Mouse (Mus musculus): Measurements from ENCODE around the gene Plin4.
A peak's percentile ranks its signal among the peaks of the same experiment; 100 is the strongest.
"Not testable (repeated sequence)": the region's sequence is repeated elsewhere in the genome, so short reads cannot be mapped to it uniquely, and the experiment has no call there.

The Plin4 gene

GRCm38 (mm10) chr17:56125276-56125630 is 15.7 kb upstream of the Plin4 start:
- no peak for DNase-seq

DNA sequence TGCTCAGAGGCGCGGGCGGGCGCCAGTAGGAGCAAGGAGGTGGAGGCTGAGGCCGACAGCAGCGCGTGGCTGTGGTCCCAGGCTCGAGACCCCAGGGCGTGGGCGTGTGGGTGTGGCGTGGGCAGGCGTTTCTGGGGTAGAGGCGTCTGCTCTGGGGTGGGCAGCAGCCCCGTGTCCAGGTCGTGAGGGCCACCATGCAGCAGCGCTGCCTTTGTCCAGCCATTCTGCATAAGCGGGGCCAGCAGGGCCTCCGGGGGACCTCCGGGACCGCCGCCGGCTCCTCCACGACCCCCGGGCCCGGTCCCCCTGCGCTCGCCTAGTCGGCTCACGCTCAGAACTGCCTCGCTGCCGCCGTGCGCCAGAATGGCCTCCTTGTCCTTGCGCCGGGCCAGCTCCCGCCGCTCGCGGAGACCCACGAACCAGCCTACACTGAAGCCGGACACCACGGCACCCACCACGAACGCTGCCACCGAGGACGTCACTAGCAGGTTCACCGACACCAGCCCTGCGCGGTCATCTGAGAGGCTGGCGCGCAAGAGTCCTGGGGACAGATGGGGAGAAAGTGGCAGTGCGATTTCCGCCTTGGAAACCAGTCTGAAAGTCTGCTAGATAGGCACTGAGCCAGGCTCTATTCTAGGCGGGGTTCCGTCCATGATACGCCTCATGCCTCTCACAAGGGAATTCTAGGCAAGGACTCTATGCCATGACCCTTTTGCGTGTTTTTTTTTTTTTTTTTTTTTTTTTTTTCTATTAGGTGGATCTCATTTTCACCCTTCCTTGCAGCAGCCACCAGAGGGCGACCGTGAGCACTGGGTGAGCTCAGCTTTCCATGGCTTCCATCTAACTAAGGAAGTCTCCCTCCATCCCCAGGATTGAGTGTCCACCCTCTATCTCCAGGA is 15.0 kb upstream of the Plin4 start:
- peak in 1 of 2 experiments; percentile 67 for DNase-seq

DNA sequence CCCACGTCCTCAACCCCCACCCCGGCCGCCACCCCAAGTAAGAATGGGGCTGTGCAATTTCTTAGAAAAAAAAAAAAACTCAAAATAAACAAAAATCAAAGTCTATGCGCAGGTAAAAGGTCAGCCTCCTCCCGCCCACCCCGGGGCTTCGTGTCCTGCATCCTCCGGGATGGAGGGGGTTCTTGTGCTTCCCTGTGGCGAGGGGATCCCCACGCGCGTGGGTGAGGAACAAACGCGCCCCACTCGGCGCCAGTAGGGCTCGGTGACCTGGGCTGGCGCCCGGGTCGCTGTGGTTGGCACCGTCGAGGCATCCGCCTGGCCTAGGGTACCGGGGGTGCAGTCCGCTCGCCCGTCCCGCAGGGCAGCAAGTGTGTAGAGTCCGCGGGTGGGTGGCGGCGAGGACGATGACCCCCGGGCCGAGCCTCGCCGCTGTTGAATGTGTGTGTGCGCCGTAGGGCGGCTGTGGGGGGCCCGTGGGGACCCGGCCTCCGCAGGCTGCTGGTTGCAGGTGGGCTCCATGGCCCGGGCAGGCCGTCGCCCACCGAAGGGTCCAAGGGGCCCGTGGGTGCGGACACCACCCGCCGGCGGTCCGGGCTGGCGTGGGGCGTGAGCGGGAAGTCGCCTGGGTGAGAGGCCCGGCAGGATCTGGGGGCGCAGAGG is 14.2 kb upstream of the Plin4 start:
- no peak for DNase-seq

DNA sequence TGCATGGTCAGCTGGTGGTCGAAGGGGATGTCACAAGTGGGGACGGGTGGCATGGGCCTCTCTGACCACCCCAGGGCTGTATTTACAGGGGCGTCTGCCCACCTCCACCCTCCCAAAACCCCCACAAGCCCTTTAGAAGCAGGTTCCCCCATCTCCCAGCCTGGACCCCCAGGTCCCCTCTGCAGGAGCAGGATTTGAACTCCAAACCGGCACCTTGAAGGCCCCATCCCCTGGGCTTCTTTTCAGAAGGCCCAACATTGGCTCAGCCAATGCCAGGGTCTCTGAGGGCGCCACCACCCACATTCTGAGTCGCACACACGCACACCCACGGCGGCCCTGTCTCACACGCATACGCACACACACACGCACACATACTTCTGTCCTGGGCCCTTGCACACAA is 13.6 kb upstream of the Plin4 start:
- no peak for DNase-seq

DNA sequence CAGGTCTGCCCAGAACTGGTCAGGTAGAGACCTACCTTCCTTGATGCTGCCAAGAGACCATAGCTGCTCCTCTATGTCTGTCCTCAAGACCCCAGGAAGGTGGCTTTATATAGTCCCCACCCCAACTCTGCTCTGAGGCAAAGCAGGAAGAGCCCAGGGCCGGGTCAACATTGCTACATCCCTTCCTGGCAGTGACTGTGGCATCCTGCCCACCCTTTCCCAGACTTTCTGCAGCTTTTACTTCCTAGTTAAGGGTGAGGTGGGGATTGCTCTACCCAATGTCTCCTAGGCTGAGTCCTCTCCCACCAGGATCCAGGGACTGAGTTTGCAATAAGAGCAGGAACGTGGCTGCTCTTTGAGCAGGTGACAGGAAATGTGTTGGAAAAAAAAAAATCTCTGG is 12.2 kb upstream of the Plin4 start, which contains the start of gene Lrg1:
Gene Lrg1, minus strand, starts transcription at position 176 of the 400 bp plus-strand sequence.
- DNase-seq, result no peak

DNA sequence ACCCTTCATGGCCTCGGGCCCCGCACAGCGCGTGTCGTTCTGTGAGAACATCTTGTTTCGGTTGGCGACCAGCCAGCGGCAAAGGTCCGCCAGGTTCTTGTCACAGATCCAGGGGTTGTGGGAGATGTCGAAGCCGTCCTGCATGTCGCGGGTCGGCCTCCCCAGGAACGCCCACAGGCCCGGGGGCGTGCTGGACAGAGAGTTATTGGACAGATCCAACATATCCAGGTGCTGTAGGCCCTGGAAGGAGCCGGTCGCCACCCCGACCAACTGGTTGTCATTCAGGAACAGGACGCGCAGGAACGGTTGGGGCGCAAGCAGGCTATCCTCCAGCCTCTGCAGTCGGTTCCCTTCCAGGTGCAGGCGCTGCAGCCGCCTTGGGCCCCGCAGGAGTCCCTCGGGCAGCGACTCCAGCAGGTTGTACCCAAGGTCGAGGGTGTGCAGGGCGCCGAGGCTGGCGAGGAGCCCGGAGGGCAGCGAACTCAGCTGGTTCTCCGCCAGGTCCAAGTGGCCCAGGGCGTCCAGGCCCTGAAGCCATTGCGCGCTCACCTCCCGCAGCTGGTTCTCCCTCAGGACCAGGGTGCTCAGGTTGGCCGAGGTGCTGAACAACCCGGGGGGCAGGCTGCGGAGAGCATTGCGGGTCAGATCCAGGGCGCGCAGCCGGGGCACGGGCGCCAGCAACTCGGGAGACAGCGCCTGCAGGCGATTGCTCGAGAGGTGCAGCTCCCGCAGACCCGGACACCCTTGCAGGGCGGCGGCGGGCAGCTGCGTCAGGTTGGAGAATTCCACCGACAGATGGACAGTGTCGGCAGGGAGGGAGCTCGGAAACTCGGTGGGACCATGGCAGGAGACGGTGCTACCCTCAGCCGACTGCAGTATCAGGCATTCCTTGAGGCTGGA is 10.6 kb upstream of the Plin4 start:
- peak; percentile 40 to 59 for DNase-seq

DNA sequence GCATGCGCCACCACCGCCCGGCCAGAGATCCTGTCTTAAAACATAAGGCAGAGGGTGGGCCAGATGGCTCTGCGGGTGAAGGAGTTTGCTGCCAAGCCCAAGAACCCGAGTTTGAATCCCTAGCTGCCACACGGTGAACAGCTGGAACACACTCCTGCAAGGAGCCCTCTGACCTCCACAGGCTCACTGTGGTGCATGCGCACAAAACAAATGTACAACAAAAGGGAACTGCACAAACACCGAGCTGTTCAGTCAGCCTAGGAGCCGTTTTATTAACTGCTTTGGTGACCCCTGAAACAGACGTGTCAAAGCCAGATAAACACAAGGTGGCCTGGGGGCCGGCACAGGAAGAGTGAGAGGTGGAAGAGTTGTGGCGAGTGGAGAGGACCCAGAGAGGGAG is 9.8 kb upstream of the Plin4 start:
- no peak for DNase-seq

DNA sequence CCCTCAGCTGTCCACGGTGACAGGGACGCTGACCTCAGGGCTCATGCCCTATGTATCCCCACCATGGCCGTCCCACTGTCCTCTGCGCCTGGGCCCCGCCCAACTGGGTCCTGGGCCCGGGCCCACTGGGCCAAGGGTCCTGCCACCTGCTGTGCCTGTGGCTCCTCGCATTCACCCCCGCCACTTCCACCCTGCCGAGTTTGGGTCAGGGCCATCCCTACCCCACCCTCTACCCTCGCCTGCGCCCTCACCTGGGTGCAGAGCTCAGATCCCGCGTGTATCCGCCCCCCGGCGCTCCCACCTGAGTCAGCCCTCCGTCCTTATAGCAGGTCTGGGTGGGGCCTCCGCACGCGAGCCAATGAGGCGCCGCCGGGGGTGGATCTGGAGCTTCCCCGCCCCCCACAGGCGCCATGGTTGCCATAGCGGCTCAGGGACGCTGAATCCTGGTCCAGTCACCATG is 7.7 kb upstream of the Plin4 start, which contains the start of gene Plin5:
Gene Plin5, minus strand, starts transcription at position 346 of the 460 bp plus-strand sequence.
- peak; percentile 50 to 64 for DNase-seq

- no peak for DNase-seq
These were observed 6.6 kb upstream of the Plin4 start for GRCm38 (mm10) chr17:56116193-56116592.

DNA sequence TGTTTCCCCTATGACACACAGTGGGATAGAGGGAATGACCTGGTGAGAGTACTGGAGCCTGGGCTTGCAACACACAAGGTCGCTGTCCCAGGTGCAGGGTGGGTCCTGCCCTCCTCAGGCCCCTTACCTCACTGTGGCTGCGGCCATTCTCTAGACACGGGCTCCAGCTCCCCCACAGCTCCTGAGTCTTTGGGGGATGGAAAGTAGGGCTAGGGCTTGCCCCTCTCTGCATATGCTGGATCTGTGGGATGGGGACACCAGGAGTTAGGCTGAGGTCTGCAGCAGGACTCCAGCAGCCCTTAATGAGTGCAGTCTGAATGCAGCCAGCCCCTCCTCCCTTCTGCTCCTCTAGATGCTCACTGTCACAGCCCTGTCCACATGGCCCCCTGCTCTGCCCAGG is 3.1 kb upstream of the Plin4 start:
- no peak for DNase-seq

GRCm38 (mm10) chr17:56111864-56112263 is 2.3 kb upstream of the Plin4 start:
- peak; percentile 47 to 69 for DNase-seq

GRCm38 (mm10) chr17:56111021-56111420 is 1.4 kb upstream of the Plin4 start:
- DNase-seq, result no peak

- no peak for DNase-seq
These were observed 968 bp upstream of the Plin4 start for GRCm38 (mm10) chr17:56110571-56110970.

- DNase-seq, result peak; percentile 37 to 82
These were observed 1.1 kb downstream of the Plin4 start for GRCm38 (mm10) chr17:56108334-56109044.

DNA sequence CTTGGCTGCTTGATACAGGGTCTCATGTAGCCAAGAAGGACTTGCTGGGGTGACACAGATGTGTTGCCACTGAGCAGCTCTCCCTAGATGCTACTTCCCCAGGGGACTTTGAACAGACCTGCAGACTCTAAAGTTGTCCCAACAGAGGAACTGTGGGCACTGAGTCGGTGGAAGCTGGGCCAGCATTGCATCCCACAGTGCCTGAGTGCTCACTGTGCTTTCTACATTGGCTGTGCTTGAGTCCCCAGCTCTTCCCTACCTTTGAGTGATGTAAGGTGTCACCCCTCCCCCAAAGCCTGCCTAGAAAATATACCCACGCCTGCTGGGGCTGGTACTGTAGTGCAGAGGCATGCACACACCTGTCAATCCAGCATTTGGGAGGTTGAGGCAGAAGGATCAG is 1.9 kb downstream of the Plin4 start:
- no peak for DNase-seq

DNA sequence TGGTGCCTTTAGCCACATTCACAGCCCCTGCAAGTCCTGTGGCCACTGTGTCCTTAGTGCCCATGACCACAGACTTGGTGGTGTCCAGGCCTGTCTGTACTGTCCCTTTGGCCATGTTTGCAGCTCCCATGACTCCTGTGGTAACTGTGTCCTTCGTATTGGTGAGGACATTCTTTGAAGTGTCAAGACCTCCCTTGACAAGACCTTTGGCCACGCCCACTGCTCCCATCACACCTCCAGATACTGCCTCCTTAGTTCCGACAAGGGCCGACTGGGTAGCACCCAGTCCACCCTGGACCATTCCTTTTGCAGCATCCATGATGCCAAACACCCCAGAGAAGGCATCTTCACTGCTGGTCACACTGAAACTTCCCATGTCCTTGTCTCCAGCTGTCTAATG is 2.6 kb downstream of the Plin4 start:
- DNase-seq, result no peak

DNA sequence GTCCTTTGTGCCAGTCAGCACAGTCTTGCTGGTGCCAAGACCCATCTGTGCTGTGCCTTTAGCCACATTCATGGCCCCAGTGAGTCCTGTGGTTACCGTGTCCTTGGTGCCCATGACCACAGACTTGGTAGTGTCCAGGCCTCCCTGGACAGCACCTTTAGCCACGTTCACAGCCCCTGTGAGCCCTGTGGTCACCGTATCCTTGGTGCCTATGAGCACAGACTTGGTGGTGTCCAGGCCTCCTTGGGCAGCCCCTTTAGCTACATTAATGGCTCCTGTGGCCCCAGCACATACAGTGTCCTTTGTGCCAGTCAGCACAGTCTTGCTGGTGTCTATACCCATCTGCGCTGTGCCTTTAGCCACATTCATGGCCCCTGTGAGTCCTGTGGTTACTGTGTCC is 3.2 kb downstream of the Plin4 start:
- DNase-seq, result not testable (repeated sequence)

DNA sequence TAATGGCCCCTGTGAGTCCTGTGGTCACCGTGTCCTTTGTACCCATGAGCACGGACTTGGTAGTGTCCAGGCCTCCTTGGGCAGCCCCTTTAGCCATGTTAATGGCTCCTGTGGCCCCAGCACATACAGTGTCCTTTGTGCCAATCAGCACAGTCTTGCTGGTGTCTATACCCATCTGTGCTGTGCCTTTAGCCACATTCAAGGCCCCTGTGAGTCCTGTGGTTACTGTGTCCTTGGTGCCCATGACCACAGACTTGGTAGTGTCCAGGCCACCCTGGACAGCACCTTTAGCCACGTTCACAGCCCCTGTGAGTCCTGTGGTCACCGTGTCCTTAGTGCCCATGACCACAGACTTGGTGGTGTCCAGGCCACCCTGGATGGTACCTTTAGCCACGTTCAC is 4.8 kb downstream of the Plin4 start:
- not testable (repeated sequence) for DNase-seq

DNA sequence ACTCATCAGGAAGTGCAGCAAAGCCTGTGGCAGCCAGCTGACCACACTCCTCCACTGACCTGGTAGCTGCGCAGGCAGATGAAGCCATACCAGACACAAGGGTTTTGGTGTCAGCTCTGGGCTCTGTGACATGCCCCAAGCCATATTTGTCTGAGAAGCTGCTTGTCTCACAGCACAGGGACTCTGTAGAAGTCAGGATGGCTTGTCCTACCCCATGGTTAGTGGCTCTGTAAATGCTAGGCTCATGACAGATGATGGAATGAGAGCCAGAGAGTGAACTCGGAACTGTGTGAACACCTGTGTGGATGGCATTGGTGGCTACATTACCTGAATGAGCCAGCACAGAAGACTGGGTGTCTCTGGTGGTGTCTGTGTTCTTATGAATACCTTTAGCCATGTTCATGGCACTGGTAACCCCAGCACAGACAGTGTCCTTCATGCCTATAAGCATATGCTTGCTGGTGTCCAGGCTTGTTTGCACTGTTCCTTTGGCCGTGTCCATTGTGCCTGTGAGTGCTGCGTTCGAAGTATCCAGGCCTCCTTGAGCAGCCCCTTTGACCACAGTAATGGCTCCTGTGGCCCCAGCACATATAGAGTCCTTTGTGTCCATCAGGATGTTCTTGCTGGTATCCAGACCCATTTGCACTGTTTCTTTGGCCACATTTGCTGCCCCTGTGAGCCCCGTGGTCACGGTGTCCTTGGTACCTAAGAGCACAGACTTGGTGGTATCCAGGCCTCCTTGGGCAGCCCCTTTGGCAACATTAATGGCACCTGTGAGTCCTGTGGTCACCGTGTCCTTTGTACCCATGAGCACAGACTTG is 5.9 kb downstream of the Plin4 start:
- no peak for DNase-seq

- no peak for DNase-seq
These were observed 6.7 kb downstream of the Plin4 start for GRCm38 (mm10) chr17:56102927-56103326.

DNA sequence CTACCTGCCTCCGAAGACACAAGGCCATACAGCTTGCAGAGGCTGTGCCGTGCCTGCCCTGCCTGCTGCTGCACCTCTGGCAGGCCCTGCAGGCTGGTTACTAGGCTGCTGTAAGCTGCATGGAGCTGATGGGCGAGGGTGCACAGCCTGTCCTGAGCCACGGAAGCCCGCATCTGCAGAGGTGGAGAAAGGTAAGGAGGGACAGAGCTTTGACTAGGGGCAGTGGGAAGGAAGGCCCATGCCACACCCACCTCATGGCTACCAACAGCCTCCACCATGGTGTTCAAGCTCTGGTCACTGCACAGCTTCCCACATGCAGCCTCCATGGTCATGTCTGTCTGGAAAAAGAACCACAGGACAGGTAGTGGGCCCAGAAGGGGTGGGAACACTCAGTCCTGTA is 7.4 kb downstream of the Plin4 start:
- no peak for DNase-seq

All from lung, postnatal 4 days (tissue).